Mouse (Mus musculus) cerebellum, postnatal 25 days (tissue): ENCODE results near the gene Extl1.
"Not testable (repeated sequence)": the region's sequence is repeated elsewhere in the genome, so short reads cannot be mapped to it uniquely, and the experiment has no call there.

Source experiments
- DNase-seq, 2 experiments: peaks; one replicate each; pipeline ENCODE4 v3.0.0; 2021; ENCODE audit warnings: mixed read lengths in 2 of 2

Gene Extl1

GRCm38 (mm10) chr4:134383750-134384149 is at the start of gene Extl1:
Extl1 (minus strand) TSS chr4:134383850.
- not testable (repeated sequence) for DNase-seq

DNA sequence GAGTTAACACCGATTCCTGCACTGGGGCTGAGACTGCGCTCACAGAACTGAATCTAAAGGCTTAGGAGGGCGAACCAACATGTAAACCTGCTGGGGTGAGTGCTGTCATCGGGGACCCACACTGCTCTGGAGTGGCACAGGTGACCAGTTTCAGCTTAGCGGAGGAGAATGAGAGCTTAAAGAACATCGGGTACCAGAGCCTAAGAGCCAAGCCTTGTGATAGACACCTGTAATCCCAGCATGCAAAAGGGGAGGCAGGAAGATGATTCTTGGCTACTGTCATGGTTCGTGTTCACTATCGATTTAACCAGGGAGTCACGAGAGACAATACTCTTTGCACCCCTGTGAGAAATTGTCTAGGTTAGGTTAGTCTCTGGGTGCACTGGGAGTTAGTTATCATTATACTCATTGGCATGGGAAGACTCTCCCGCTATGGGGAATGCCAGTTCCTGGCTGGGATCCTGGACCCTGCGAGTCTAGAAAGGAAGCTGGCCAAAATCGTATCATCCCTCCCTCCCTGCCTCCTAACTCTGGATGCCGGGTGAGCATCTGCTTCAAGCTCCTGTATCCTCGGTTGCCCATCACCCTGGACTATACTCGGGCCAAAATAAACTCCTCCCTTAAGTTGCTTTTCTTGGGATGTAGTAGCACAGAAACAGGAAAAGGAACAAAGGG is 49.2 kb upstream of the Extl1 start:
- peak; percentile 58 to 67 for DNase-seq

DNA sequence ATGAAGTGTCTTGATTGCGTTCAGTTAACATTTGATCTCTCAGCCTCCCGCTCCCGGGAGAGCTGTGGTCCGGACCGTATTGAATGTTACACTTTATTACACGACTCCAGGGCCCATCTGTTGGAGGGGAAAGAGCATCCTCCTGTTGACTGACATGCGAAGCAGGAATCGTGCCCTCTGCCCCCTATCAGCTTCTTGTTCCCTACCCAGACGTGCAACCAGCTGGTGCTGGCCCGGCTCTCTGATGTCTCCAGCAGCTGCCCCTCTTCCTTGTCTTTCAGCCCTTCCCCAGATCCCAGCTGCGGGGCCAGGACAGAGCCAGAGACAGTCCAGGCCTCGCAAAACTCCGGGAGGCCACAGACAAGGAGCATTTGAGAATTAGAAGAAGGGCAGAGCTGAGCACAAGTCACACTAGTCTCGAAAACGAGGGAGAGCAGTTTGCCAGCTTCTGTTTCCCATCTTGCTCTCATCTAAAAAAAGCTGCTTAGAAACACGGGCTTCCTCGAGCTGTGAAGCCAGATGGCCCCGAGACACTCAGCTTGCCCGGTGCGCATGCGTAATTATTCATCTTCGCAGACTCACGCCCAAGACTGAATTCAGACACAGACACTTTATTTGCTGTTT is 46.8 kb upstream of the Extl1 start:
- peak; percentile 78 to 85 for DNase-seq

DNA sequence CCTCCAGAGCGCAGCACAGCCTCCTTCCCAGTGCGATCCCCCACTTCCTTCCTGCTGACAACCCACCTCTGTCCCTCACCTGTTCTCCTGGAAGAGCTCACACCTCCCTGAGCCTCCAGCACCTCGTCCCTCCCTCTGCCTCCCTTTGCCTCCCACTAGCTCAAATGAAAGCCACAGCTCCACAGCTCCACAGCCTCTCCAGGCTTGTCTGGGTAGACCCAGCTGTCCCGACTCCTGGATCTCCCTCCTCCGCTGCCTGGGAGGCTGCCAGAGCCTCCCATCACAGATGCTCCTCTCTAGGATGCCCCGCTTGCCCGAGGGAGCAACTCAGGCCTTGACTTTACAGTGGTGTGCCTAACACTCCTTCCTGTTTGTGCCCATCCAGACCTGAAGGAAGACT is 41.4 kb upstream of the Extl1 start:
- no peak for DNase-seq

DNA sequence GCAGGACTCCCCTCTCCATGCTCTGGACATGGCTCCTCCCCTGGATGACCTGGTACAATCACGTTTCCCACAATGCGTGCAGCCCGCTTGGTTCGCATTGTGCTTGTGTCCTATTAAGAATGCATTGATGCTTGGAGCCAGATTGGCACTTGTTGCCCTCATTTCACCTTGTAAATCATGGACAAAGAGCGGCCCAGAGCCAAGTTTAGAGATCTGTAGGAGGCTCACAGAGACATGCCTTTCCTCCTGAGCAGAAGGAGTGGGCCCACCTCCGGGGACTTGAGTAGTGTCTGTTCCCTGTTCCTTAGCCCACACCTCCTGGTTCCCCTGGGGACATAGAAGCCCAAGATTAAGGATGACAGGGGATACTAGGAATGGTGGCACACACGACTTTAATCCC is 40.3 kb upstream of the Extl1 start:
- no peak for DNase-seq

GRCm38 (mm10) chr4:134421971-134422370 is 38.3 kb upstream of the Extl1 start:
- no peak for DNase-seq

- no peak for DNase-seq
Observed at GRCm38 (mm10) chr4:134417111-134417510, 33.5 kb upstream of the Extl1 start.

- no peak for DNase-seq
Observed at GRCm38 (mm10) chr4:134416602-134417001, 33.0 kb upstream of the Extl1 start.

DNA sequence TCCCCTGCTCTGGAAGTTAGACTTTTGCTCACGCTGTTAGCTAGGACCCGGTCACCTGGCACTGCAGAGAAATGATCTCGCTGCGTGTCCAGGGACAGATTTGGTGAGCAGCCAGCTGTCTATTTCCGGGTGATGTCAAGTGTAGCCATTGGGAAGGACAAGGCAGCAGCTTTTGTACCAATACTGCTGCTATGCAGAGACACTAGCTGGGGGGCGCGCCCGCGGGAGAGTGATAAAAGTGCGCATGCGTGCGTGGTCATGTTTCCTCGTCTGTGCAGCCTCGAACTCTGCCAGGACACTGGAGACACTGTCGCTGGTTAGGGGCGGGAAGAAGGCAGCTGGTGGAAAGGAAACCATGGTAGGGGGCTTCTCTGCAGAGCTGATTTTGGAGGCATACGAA is 32.5 kb upstream of the Extl1 start:
- peak; percentile 51 to 63 for DNase-seq

DNA sequence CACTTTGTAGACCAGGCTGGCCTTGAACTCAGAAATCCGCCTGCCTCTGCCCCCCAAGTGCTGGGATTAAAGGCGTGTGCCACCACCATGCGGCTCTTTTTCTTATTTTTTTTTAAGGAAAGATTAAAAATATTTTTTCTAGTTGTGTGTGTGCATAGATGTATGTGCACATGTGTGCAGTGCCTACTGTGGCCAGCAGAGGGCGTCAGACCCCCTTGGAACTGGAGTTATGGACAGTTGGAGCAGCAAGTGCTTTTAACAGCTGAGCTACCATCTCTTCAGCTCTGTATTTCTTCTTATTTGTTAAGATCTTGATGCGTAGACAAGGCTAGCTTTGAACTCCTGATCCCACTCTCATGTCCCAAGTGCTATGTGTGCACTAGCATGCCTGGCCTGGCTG is 25.6 kb upstream of the Extl1 start:
- peak in 1 of 2 experiments; percentile 37 for DNase-seq

- no peak for DNase-seq
Observed at GRCm38 (mm10) chr4:134403721-134404120, 20.1 kb upstream of the Extl1 start.

DNA sequence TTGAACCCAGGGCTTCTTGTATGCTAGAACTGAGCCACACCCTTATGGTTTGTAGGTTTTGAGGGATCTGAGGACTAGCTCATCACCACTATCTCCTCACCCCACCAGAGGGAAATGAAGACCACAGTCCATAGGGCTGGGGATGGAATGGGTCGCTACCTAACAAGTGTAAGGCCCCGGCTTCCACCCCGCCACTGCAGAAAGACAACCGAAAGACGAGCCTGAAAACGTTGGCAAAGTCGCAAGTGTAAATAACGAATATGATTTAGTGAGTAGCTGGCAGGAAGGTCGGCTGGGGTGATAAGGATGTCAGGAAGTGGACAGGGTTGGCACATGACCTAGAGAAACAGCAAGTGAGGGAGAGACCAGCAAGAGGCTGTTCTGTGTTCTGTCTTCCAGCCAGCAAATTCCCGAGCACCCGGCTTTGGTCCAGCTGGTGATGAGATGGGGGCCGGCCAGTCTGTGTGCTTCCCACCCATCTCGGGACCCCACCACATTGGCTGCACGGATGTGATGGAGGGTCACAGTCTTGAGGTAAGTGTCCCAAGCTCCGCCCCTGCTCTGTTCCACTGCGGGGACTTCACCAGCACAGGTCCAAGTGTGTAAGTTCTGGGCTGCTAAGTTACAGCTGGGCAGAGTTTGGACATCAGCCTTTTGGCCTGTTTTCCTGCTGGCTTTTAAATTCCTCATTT is 19.1 kb upstream of the Extl1 start:
- DNase-seq, result peak in 1 of 2 experiments; percentile 31

DNA sequence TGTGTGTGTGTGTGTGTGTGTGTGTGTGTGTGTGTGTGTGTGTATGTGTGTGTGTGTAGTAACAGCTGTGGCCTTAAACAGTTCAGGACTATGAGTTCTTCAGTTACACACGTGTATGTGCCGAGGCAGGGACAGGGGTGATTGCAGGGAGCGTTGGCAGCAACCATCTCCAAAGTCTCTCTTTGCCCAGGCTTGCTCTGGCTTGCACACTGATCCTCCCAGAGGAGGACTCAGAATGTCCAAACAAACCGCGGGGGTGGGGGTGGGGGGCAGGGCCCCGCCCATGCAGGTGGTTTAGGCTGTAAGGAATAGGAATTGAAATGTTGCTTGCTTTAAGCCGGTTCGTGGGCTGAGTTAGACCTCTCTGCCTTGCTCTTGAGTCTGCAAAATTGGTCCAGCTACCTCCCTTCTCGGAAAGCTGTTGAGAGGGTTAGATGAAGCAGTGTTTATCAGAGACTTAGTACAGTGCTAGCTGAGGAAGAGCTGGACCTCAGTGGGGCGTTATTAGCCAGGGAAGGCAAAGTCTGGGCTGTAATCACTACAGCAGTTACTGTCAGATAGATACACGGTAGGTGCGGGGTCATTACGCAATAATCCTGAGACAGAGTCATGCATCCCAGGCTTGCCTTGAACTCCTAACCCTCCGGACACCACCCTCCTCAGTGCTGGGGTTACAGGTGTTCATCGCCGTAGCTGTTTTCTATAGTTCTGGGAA is 18.4 kb upstream of the Extl1 start:
- no peak for DNase-seq

DNA sequence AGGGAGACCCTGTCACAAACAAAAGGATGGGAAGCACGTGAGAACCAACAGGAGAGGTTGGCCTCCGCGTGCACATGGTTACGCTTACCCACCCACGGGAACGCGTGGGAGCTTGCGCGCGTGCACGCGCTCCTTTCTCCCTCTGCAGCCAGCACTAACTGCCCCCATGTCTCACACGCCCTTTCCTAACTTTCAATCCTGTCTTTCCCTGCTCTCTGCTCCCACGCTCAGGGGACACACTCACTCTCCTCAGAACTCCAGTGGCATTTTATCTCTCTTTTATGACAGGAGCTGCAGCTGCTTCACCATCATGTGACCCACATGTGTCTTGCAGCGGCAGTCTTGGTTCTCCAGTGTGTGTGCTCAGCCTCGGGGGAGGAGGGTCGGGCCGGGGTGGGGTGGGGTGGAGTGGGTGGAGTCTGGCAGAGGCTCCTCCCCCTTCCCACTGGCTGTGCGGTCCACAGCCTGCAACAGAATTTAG is 17.6 kb upstream of the Extl1 start:
- peak in 1 of 2 experiments; percentile 52 for DNase-seq

DNA sequence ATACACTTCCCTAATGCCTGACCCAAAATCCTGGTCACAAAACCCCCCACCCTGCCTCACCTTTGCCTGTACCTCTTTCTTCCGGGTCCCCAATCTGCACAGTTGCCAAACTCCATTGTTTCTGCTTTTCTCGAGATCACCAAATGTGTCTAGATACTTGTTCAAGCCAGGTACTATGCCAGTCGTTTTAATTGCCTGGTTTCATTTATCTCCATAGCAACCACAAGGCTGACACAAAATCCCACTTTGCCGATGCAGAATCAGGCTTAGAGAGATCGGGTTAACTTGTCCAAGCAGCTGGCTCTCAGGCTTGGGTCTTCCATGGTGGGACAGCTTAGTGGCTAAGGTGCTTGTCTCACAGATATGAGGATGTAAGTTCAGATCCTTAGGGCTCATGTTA is 16.6 kb upstream of the Extl1 start:
- no peak for DNase-seq

- no peak for DNase-seq
Observed at GRCm38 (mm10) chr4:134397732-134398131, 14.1 kb upstream of the Extl1 start.

- peak; percentile 64 to 74 for DNase-seq
Observed at GRCm38 (mm10) chr4:134397121-134397520, 13.5 kb upstream of the Extl1 start.

DNA sequence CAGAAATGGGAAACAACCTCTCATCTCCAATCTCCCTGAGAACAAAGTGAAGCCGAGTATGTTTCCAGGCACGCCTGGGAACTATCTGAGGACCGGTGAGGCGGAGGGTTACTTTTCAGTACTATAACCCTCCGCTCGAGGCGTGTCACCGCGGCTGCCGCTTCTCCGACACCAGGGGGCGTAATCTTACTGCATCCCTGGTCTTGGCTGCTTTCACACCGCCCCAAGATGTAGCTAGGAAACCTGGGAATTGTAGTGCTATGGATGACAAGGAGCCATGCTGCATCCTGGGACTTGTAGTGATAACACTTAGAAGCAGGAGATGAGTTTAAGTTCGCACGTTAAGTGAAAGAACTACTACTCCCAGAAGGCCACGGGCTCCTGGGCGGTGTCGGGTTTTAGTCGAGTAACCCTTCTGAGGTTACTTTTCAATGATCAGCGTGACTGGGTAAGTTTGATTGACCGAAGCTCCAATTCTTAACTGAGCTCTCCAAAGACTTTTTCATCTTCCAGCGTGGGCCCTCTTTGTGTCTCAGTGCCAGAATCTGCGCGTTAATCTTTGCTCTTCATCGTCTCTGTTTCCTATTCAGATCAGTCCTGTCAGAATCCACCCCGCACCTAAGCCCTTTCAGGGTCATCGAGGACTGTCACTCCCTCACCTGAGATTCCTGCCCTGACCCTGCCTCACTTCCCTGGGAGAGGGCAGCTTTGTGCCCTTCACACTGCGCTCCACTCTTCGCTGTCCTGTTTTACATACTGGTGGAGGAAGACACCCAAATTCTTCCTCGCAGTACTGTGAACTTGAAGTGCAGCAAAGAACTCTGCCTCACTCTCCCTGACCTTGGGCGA is 12.6 kb upstream of the Extl1 start, which contains the start of gene Pafah2:
Gene Pafah2 (plus strand): TSS at position 344 of the 849 bp plus-strand sequence.
- peak; percentile 92 to 94 for DNase-seq

GRCm38 (mm10) chr4:134395142-134395541 is 11.5 kb upstream of the Extl1 start:
- DNase-seq, result no peak

DNA sequence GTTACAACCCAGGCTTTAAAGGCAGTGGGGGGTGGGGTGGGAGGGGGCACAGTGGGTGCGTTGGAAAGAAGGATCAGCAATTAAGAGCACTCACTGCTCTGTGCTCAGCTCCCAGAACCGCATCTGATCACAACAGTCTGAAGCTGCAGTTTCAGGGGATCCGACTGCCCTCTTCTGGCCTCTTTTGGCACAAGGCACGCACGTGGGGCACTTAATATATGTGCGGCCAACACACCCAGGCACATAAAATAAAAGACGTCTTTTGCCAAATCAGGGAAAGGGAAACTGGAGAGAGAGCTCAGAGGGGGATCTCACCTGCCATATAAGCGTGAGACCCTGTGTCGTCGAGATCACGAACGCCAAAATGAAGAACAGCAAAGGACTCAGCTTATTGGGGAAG is 9.4 kb upstream of the Extl1 start:
- DNase-seq, result peak in 1 of 2 experiments; percentile 47

- DNase-seq, result no peak
Observed at GRCm38 (mm10) chr4:134392595-134392994, 8.9 kb upstream of the Extl1 start.

- DNase-seq, result no peak
Observed at GRCm38 (mm10) chr4:134391636-134392035, 8.0 kb upstream of the Extl1 start.
